Mouse (Mus musculus) stomach, postnatal 0 days (tissue): ENCODE measurements around the gene Iffo2.

Source experiments
- CTCF ChIP-seq: IDR thresholded peaks from 2 replicates; pipeline ENCODE4 v1.5.1; 2016; ENCODE audit warnings: antibody characterized with exemption, low read depth, mild to moderate bottlenecking, moderate library complexity
- EP300 ChIP-seq: optimal IDR thresholded peaks from 2 replicates; pipeline ENCODE3; 2016; ENCODE audit warnings: antibody characterized with exemption

GRCm38 (mm10) chr4:139632254-139632580 is 101.9 kb downstream of the Iffo2 start:
- TF ChIP-seq CTCF, result no peak
- no peak for TF ChIP-seq EP300
